Mouse (Mus musculus): ENCODE measurements at regions not wholly inside any gene's neighbourhood (a gene's known extent, or its start where the extent isn't known, plus 50 kb on each side); places are given as distances from the start of the nearest gene placed in this dataset.

GRCm38 (mm10) chr1:90458176-90458575, 144.6 kb upstream of the Cops8 start:
- no peak for TF ChIP-seq MAFK (IDR thresholded peaks at IDR 0.05; ENCODE audit: insufficient read depth, low read depth, low read length)
- no peak for TF ChIP-seq ZC3H11A (IDR thresholded peaks at IDR 0.05; ENCODE audit: borderline replicate concordance, low read depth, low read length)
- no peak for TF ChIP-seq HCFC1 (IDR thresholded peaks at IDR 0.05; ENCODE audit: borderline replicate concordance, insufficient read depth, low read length)
- TF ChIP-seq ZNF384 (IDR thresholded peaks at IDR 0.05; ENCODE audit: low read depth, low read length): no peak
